Mouse (Mus musculus) heart, postnatal 0 days (tissue): ENCODE measurements around the gene Grin2d. TPM values are rescaled to one million over a fixed set of nuclear protein-coding genes. Genes with fewer than 3 reads are reported as not detected.

Experiments
- ATAC-seq: fragments of 200-750 bp; cut with Nextera tagmentation; 2 replicates; pipeline ENCODE4 v1.8.0; 2017; ENCODE audit warnings: low read depth, moderate number of reproducible peaks, moderate library complexity; ENCODE audit not compliant: insufficient read depth
- DNase-seq: peaks from one replicate; pipeline ENCODE4 v3.0.0-alpha.2; 2016; ENCODE audit warnings: low spot score
- H3K27ac ChIP-seq: fragments of 300-500 bp; sonication (generic); 2 replicates; pipeline ENCODE4 v1.5.1; 2014; ENCODE audit warnings: low read depth, mild to moderate bottlenecking
- H3K27me3 ChIP-seq: fragments of 300-500 bp; sonication (generic); 2 replicates; pipeline ENCODE4 v1.6.1; 2014; ENCODE audit warnings: low read length, mixed read lengths; ENCODE audit not compliant: control insufficient read depth, insufficient read depth
- H3K36me3 ChIP-seq: fragments of 300-500 bp; sonication (generic); replicated peaks from 2 replicates; pipeline ENCODE4 v1.6.1; 2014; ENCODE audit warnings: low read length, mixed read lengths; ENCODE audit not compliant: control insufficient read depth, insufficient read depth
- H3K4me1 ChIP-seq: fragments of 300-500 bp; sonication (generic); 2 replicates; pipeline ENCODE4 v1.6.1; 2014; ENCODE audit warnings: antibody characterized with exemption; ENCODE audit not compliant: control insufficient read depth, insufficient read depth
- H3K4me2 ChIP-seq: fragments of 300-500 bp; sonication (generic); 2 replicates; pipeline ENCODE4 v1.6.1; 2014; ENCODE audit warnings: low read depth, mild to moderate bottlenecking, low read length, moderate library complexity
- H3K4me3 ChIP-seq: fragments of 300-500 bp; sonication (generic); 2 replicates; pipeline ENCODE4 v1.5.1; 2014; ENCODE audit warnings: low read depth, low read length
- H3K9ac ChIP-seq: fragments of 300-500 bp; sonication (generic); replicated peaks from 2 replicates; pipeline ENCODE4 v1.6.1; 2014; ENCODE audit warnings: low read depth, low read length, mixed read lengths
- H3K9me3 ChIP-seq: fragments of 300-500 bp; sonication (generic); replicated peaks from 2 replicates; pipeline ENCODE4 v1.6.1; 2016; ENCODE audit warnings: low read length; ENCODE audit not compliant: control insufficient read depth
- CTCF ChIP-seq: IDR thresholded peaks from 2 replicates; pipeline ENCODE4 v1.5.1; 2016; ENCODE audit warnings: antibody characterized with exemption, control low read depth, low read depth
- EP300 ChIP-seq: IDR thresholded peaks from 2 replicates; pipeline ENCODE4 v1.6.1; 2016; ENCODE audit warnings: antibody characterized with exemption, low read depth
- WGBS: fragments of 180-500 bp; shearing (Covaris S2); extraction: QIAGEN DNeasy Blood & Tissue Kit; methylation state at CpG from one replicate; pipeline ENCODE4 v1.1.7; 2014; 5-methylcytosine and 5-hydroxymethylcytosine counted together
- polyA plus RNA-seq: library from polyadenylated mRNA; unstranded; fragments of >200 nt; fragmentation: Nextera tagmentation; extraction: Ambion mirVana; gene quantifications from 2 replicates; pipeline ENCODE4 v1.2.1, GENCODE M21; 2015
- total RNA-seq: library from RNA; depleted of rRNA; stranded (reverse); fragments of >200 nt; gene quantifications from 2 replicates; pipeline ENCODE4 v1.2.3, GENCODE M21; 2014; ENCODE audit warnings: low replicate concordance

Gene Grin2d
- total and polyA plus RNA-seq, 2 experiments from 2014 or later, result 0.12 to 3.1 TPM

DNA sequence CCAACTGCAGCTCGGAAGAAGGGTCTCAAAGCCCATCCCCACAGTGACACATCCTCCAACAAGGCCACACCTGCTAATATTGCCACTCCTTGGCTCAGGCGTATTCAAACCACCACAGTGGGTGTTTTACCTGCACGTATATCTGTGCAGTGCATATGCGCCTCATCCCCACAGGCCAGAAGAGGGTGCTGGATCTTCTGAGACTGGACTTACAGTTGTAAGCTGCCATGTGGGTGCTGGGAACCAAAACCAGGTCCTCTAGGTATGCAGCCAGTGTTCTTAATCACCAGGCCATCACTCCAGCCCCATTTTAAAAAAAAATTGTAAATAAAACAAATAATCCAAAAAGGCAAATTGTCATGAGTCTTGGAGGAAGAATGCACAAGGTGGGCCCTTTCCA lies 2.4 kb upstream of the Grin2d start:
- WGBS, result 94% methylated on average over 4 of the region's 4 CpGs
- H3K4me2 ChIP-seq, result no peak overlapping the region
- H3K4me3 ChIP-seq, result no peak overlapping the region
- no peak overlapping the region for H3K27ac ChIP-seq
- ATAC-seq (no peak), DNase-seq (no peak)
- no peak overlapping the region for H3K9ac ChIP-seq
- H3K36me3 ChIP-seq, result peaks cover 86% of the 10 kb centered on the region
- no peak for TF ChIP-seq EP300
- TF ChIP-seq CTCF, result no peak
- H3K4me1 ChIP-seq, result no peaks in the 10 kb centered on the region
- H3K9me3 ChIP-seq, result no peaks in the 10 kb centered on the region; the same call in 1 of the 2 replicates
- H3K27me3 ChIP-seq, result no peaks in the 10 kb centered on the region

DNA sequence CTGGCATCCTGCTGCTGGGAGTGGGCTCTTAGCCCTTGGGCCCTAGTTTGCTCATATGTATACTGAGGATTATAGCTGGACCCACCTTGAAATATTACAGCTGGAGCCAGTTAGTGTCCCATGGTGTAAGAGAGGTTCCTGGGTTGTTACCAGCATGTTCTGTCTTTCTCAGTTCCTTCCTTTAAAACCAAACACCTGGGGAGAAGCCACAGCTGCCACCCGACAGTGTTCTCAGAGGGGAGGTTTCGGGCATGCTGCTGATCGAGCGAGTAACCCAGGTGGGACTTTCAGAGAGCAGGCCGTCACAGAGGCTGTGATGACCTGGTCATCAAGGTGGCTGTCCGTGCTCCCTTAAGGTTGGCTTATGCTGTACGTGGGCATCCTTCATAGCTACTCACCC lies 1.3 kb downstream of the Grin2d start:
- Histone ChIP-seq H3K9me3 (no peaks in the 10 kb centered on the region; the same call in 1 of the 2 replicates), H3K27me3 (no peaks in the 10 kb centered on the region), H3K4me1 (peaks cover 13% of the 10 kb centered on the region), H3K4me2 (no peak overlapping the region), H3K9ac (no peak overlapping the region), H3K36me3 (peaks cover 63% of the 10 kb centered on the region), H3K4me3 (no peak overlapping the region), H3K27ac (no peak overlapping the region)
- DNase-seq, result no peak
- no peak for ATAC-seq
- 96% methylated on average over 7 of the region's 7 CpGs for WGBS
- no peak for TF ChIP-seq EP300
- no peak for TF ChIP-seq CTCF

DNA sequence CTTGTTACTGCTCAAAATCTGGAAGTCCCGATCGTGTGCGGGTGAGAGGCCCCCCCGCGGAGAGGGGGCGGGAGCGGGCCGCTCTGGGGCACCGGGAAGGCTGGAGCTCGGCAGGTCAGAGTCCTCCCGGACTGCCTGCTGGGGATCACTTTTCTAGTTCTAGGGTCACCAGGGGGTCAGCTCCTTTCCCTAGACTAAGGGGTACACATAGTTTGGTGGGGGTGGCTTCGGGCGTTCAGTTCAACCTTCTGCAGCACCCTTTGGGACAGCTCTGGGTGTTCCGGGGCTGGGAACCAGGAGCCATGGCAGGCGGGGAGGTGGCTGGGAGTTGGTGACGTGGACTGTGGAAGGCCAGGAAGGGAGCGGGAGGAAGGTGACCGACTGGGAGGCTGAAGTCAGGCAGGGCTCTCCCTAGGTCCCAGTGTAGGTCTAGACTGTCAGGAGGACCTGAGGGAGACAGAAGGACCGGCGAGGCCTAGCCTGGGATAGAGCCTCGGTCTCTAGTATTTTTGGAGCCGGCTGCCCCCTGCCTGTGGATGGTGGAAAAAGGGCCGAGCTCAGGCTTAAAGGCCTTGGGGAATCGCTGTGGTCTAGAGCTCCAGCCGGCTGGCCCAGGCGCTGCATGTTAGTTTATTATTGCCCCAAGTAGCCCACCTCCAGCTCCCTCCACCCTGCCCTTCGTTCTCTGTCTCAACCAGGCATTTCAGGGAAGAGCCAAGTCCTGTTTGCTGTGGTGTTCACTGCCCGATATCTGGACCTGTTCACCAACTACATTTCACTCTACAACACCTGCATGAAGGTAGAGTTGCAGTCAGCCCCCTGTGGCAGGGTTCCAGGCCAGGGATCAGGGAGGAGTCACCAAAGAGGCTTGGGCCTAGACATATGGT lies 4.9 kb downstream of the Grin2d start:
- peak overlapping the region; percentile 75 for H3K4me2 ChIP-seq
- peak overlapping the region; percentile 78 for H3K4me3 ChIP-seq
- peak overlapping the region; percentile 94 for H3K9ac ChIP-seq
- H3K27me3 ChIP-seq, result peaks cover 24% of the 10 kb centered on the region
- peaks cover 27% of the 10 kb centered on the region for H3K4me1 ChIP-seq
- H3K9me3 ChIP-seq, result no peaks in the 10 kb centered on the region
- TF ChIP-seq EP300, result no peak
- peak; percentile 16; the same call in 1 of the 2 replicates for TF ChIP-seq CTCF
- DNase-seq (peak; percentile 34), ATAC-seq (peak; percentile 62)
- H3K36me3 ChIP-seq, result peaks cover 36% of the 10 kb centered on the region
- peak overlapping the region; percentile 92 for H3K27ac ChIP-seq
- WGBS, result 1% methylated on average over 28 of the region's 28 CpGs

DNA sequence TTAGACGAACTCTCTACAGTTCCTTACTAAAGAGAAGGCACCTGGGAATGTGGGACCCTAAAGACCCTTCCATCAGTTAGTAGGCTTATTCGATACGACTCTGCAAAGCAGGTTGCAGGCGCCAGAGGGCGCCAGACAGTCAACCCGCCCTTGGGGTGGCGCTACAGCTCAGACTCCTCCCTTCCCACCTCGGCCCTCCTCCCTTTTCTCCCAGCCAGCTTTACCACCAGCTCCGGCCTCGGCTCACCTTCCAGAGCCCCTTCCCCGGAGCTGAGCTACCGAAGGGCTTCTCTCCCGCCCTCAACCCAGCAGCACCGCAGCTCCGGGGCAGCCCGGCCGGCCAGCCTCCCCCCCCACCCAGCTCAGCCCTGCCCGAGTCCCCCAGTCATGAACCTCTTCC lies 5.6 kb downstream of the Grin2d start, which contains the start of gene Kdelr1:
TSS of gene Kdelr1 (plus strand) at position 149 of the 400 bp plus-strand sequence.
- peak within 1 kb of the TSS; percentile 94 for H3K9ac ChIP-seq
- H3K36me3 ChIP-seq, result peaks cover 31% of the 10 kb centered on the region
- DNase-seq (peak; percentile 92), ATAC-seq (peak; percentile 82)
- peaks cover 27% of the 10 kb centered on the region for H3K4me1 ChIP-seq
- H3K9me3 ChIP-seq, result no peaks in the 10 kb centered on the region
- H3K27me3 ChIP-seq, result peaks cover 31% of the 10 kb centered on the region
- peak within 1 kb of the TSS; percentile 75 for H3K4me2 ChIP-seq
- WGBS, result under 1% methylated on average over 18 of the region's 18 CpGs
- peak within 1 kb of the TSS; percentile 92 for H3K27ac ChIP-seq
- H3K4me3 ChIP-seq, result peak within 1 kb of the TSS; percentile 78
- TF ChIP-seq EP300 (no peak), CTCF (peak; percentile 89)

DNA sequence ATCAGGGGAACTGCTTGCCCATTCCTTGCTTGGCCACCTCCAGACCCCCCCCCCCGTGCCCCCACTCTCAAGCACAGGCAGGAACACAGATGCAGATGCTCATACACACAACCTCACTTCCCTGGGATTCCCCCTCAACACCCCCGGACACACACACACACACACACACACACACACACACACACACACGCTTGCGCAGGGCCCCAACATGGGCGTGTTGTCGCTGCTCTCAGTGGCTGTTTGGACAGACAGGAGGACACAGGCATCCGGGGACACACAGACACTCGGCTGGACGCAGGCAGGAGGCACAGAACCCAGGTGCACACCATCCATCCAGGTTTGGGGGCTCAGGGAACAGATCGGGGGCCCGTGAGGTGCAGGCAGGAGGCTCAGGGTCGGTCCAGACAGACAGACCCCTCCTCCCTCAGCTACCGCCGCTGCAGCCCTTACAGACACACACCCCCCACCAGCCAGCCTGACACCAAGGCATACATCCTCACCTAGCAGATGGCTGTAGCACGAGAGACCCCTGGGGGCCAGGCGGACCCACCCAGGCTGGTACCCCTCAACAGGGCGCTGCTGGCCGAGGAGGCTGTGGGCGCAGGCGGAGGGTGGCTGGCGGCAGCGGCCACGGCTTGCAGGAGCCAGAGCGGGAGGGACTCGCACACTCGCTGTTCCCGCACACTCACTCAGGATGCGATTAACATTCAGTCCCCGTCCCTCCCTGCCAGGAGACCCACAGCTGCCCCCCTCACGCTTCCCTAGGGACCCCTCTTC lies 7.7 kb downstream of the Grin2d start:
- no peaks in the 10 kb centered on the region for H3K9me3 ChIP-seq
- peaks cover 11% of the 10 kb centered on the region for H3K36me3 ChIP-seq
- WGBS, result 2% methylated on average over 25 of the region's 30 CpGs
- ATAC-seq (no peak), DNase-seq (no peak)
- peak overlapping the region; percentile 48 for H3K4me2 ChIP-seq
- TF ChIP-seq EP300 (no peak), CTCF (no peak)
- H3K27me3 ChIP-seq, result peaks cover 39% of the 10 kb centered on the region
- H3K4me1 ChIP-seq, result peaks cover 27% of the 10 kb centered on the region
- H3K27ac ChIP-seq, result no peak overlapping the region
- H3K9ac ChIP-seq, result no peak overlapping the region; the same call in 1 of the 2 replicates
- peak overlapping the region; percentile 22; the same call in 1 of the 2 replicates for H3K4me3 ChIP-seq
